Mouse (Mus musculus) liver, embryonic 11.5 days (tissue): ENCODE data around the gene Tmem39a. TPM values are rescaled to one million over a fixed set of nuclear protein-coding genes. Genes with fewer than 3 reads are reported as not detected.

Experiments used
- ATAC-seq: fragments of 200-750 bp; cut with Nextera tagmentation; replicated peaks from 2 replicates; pipeline ENCODE4 v1.8.0; 2017; ENCODE audit warnings: moderate number of reproducible peaks, mild to moderate bottlenecking, moderate TSS enrichment, moderate library complexity; ENCODE audit not compliant: low FRiP score
- DNase-seq: peaks from one replicate; pipeline ENCODE4 v3.0.0-alpha.2; 2017; ENCODE audit warnings: low spot score
- H3K27ac ChIP-seq: fragments of 300-500 bp; sonication (generic); 2 replicates; pipeline ENCODE4 v1.5.1; 2014; ENCODE audit warnings: mild to moderate bottlenecking, low read depth, low read length, control low read depth
- H3K27me3 ChIP-seq: fragments of 300-500 bp; sonication (generic); replicated peaks from 2 replicates; pipeline ENCODE4 v1.6.1; 2014; ENCODE audit warnings: low read length, mixed read lengths; ENCODE audit not compliant: control insufficient read depth, insufficient read depth
- H3K36me3 ChIP-seq: fragments of 300-500 bp; sonication (generic); 2 replicates; pipeline ENCODE4 v1.6.1; 2014; ENCODE audit warnings: mild to moderate bottlenecking, low read length, moderate library complexity, mixed read lengths; ENCODE audit not compliant: control insufficient read depth, insufficient read depth
- H3K4me1 ChIP-seq: fragments of 300-500 bp; sonication (generic); replicated peaks from 2 replicates; pipeline ENCODE4 v1.6.1; 2014; ENCODE audit warnings: low read length, mixed read lengths; ENCODE audit not compliant: control insufficient read depth, insufficient read depth
- H3K4me2 ChIP-seq: fragments of 300-500 bp; sonication (generic); 2 replicates; pipeline ENCODE4 v1.6.1; 2014; ENCODE audit warnings: mild to moderate bottlenecking, control low read depth, moderate library complexity
- H3K4me3 ChIP-seq: fragments of 300-500 bp; sonication (generic); 2 replicates; pipeline ENCODE4 v1.5.1; 2014; ENCODE audit warnings: low read depth, low read length, control low read depth
- H3K9ac ChIP-seq: fragments of 300-500 bp; sonication (generic); 2 replicates; pipeline ENCODE4 v1.6.1; 2014; ENCODE audit warnings: low read depth, low read length, control low read depth
- H3K9me3 ChIP-seq: fragments of 300-500 bp; sonication (generic); 2 replicates; pipeline ENCODE4 v1.6.1; 2016; ENCODE audit warnings: low read length, inconsistent platforms, mixed read lengths; ENCODE audit not compliant: control insufficient read depth
- WGBS: fragments of 180-500 bp; shearing (Covaris S2); extraction: QIAGEN DNeasy Blood & Tissue Kit; methylation state at CpG from one replicate; pipeline ENCODE4 v1.1.7; 2014; 5-methylcytosine and 5-hydroxymethylcytosine counted together
- polyA plus RNA-seq: library from polyadenylated mRNA; unstranded; fragments of >200 nt; fragmentation: Nextera tagmentation; extraction: Ambion mirVana; gene quantifications from 2 replicates; pipeline ENCODE4 v1.2.1, GENCODE M21; 2014

Tmem39a gene
- polyA plus RNA-seq, 1 experiment from 2014 or later = 88.7 TPM

GRCm38 (mm10) chr16:38635833-38636390, 77.4 kb downstream of the Tmem39a start:
- H3K36me3 ChIP-seq = no peaks in the 10 kb centered on the region
- H3K4me2 ChIP-seq = no peak overlapping the region
- H3K4me1 ChIP-seq = no peaks in the 10 kb centered on the region
- H3K4me3 ChIP-seq = no peak overlapping the region
- DNase-seq (no peak), ATAC-seq (no peak)
- no peak overlapping the region for H3K9ac ChIP-seq
- no peaks in the 10 kb centered on the region for H3K9me3 ChIP-seq
- no peaks in the 10 kb centered on the region; the same call in 1 of the 2 replicates for H3K27me3 ChIP-seq
- H3K27ac ChIP-seq = no peak overlapping the region
- WGBS = 68% methylated on average over 8 of the region's 8 CpGs

- Histone ChIP-seq H3K9ac (no peak overlapping the region), H3K36me3 (no peaks in the 10 kb centered on the region), H3K4me2 (no peak overlapping the region), H3K27ac (no peak overlapping the region), H3K4me3 (no peak overlapping the region), H3K4me1 (no peaks in the 10 kb centered on the region), H3K9me3 (no peaks in the 10 kb centered on the region), H3K27me3 (no peaks in the 10 kb centered on the region)
- DNase-seq (no peak), ATAC-seq (no peak)
- 59% methylated on average over 9 of the region's 9 CpGs for WGBS
Measured at GRCm38 (mm10) chr16:38636682-38637081, 78.2 kb downstream of the Tmem39a start.

GRCm38 (mm10) chr16:38637085-38637484, 78.6 kb downstream of the Tmem39a start:
- Histone ChIP-seq H3K27ac (no peak overlapping the region), H3K9ac (no peak overlapping the region), H3K4me1 (no peaks in the 10 kb centered on the region), H3K4me3 (no peak overlapping the region), H3K4me2 (no peak overlapping the region), H3K36me3 (no peaks in the 10 kb centered on the region), H3K9me3 (no peaks in the 10 kb centered on the region), H3K27me3 (no peaks in the 10 kb centered on the region)
- 80% methylated on average over 10 of the region's 10 CpGs for WGBS
- DNase-seq = no peak
- no peak for ATAC-seq

Other genes starting within 250 kb of the Tmem39a start
- 0.05 TPM in 1 of 2 replicates, not detected in the other for gene Maats1, start 216.6 kb upstream of the Tmem39a start, polyA plus RNA-seq
- 441 and 497 TPM in 2 replicates for gene Cox17, start 211.7 kb upstream of the Tmem39a start, polyA plus RNA-seq
- gene Gm21987, start 211.7 kb upstream of the Tmem39a start, polyA plus RNA-seq = not detected in 2 replicates
- gene Popdc2, start 196.5 kb upstream of the Tmem39a start, polyA plus RNA-seq = 14.8 and 15.8 TPM in 2 replicates
- 0.79 and 1.4 TPM in 2 replicates for gene Pla1a, start 125.6 kb upstream of the Tmem39a start, polyA plus RNA-seq
- gene Adprh, start 106.0 kb upstream of the Tmem39a start, polyA plus RNA-seq = 92.0 and 92.1 TPM in 2 replicates
- 0.14 and 0.23 TPM in 2 replicates for gene Cd80, start 103.1 kb upstream of the Tmem39a start, polyA plus RNA-seq
- 25.1 and 28.1 TPM in 2 replicates for gene Timmdc1, start 36.0 kb upstream of the Tmem39a start, polyA plus RNA-seq
- gene Poglut1, start 8.4 kb upstream of the Tmem39a start, polyA plus RNA-seq = 31.0 and 34.1 TPM in 2 replicates
- 7.0 and 7.4 TPM in 2 replicates for gene Arhgap31, start 154.6 kb downstream of the Tmem39a start, polyA plus RNA-seq
- 9.6 and 10.2 TPM in 2 replicates for gene B4galt4, start 183.6 kb downstream of the Tmem39a start, polyA plus RNA-seq
- 5.3 and 6.5 TPM in 2 replicates for gene Upk1b, start 241.6 kb downstream of the Tmem39a start, polyA plus RNA-seq